8 mouse cellular contexts compared by ENCODE assay signal in genomic region chr5:114126499-114127244, GRCm38 (mm10). TPM values are rescaled to one million over a fixed set of nuclear protein-coding genes. Genes with fewer than 3 reads are reported as not detected.
DNase-seq lines count a peak whose midpoint lies in the region; ATAC-seq and TF ChIP-seq lines count a peak whose summit lies in the region.

No protein-coding gene starts in this region.

- no peak overlapping the region for H3K9ac ChIP-seq in forebrain, embryonic 14.5 days (ENCODE audit: low read length)
- peak overlapping the region; percentile 27; the same call in 1 of the 2 replicates for H3K9ac ChIP-seq in liver, embryonic 13.5 days

- H3K4me1 ChIP-seq in cerebellum, adult 2 months (ENCODE audit: control insufficient read depth, insufficient read depth, low read length), result no peaks in the 10 kb centered on the region
- H3K4me1 ChIP-seq in forebrain, embryonic 14.5 days (ENCODE audit: control insufficient read depth, insufficient read depth, low read length), result peaks cover 2% of the 10 kb centered on the region; the same call in 1 of the 2 replicates
- peaks cover 46% of the 10 kb centered on the region for H3K4me1 ChIP-seq in liver, embryonic 13.5 days (replicated peaks)

- WGBS in cerebellum, adult 2 months, result 91% methylated on average over 7 of the region's 7 CpGs
- 85% methylated on average over 7 of the region's 7 CpGs for WGBS in forebrain, embryonic 14.5 days
- 68% methylated on average over 7 of the region's 7 CpGs for WGBS in liver, embryonic 13.5 days (ENCODE audit: insufficient replicate concordance)

- ATAC-seq in forebrain, embryonic 14.5 days, result no peak
- no peak for ATAC-seq in liver, embryonic 13.5 days (ENCODE audit: low read depth)

- no peak for TF ChIP-seq CTCF in cerebellum, adult 2 months (IDR thresholded peaks at IDR 0.05; ENCODE audit: borderline replicate concordance, insufficient read depth, low read depth, low read length)

- peak overlapping the region; percentile 75; the same call in 1 of the 2 replicates for H3K4me2 ChIP-seq in forebrain, embryonic 14.5 days (ENCODE audit: low read length)
- H3K4me2 ChIP-seq in liver, embryonic 13.5 days, result peak overlapping the region; percentile 99

- peaks cover 37% of the 10 kb centered on the region for H3K36me3 ChIP-seq in forebrain, embryonic 14.5 days (ENCODE audit: control insufficient read depth, insufficient read depth, low read length)
- H3K36me3 ChIP-seq in liver, embryonic 13.5 days, result peaks cover 28% of the 10 kb centered on the region

- H3K9me3 ChIP-seq in forebrain, embryonic 14.5 days (replicated peaks; ENCODE audit: control insufficient read depth, low read length), result no peaks in the 10 kb centered on the region
- H3K9me3 ChIP-seq in liver, embryonic 13.5 days (replicated peaks), result no peaks in the 10 kb centered on the region

- DNase-seq in cerebellum, adult 2 months, result no peak
- no peak for DNase-seq in cerebellum, adult 8-10 months
- DNase-seq in A20 (ENCODE audit: low read depth, low spot score), result peak; percentile 17
- no peak for DNase-seq in forebrain, embryonic 14.5 days (ENCODE audit: low spot score)
- DNase-seq in liver, embryonic 13.5 days, result no peak
- no peak for DNase-seq in thymus, postnatal 36 days
- no peak for DNase-seq in layer of hippocampus, postnatal 14 days (ENCODE audit: low spot score in 2 of 2)
- DNase-seq in layer of hippocampus, postnatal 10 days (ENCODE audit: low spot score in 2 of 2), result no peak

- no peak for TF ChIP-seq POLR2A in cerebellum, adult 2 months (IDR thresholded peaks at IDR 0.05; ENCODE audit: borderline replicate concordance, insufficient read depth, low read length)

- H3K27ac ChIP-seq in cerebellum, adult 2 months (ENCODE audit: insufficient read depth, low read length), result no peak overlapping the region
- H3K27ac ChIP-seq in forebrain, embryonic 14.5 days (ENCODE audit: low read depth, low read length), result no peak overlapping the region
- H3K27ac ChIP-seq in liver, embryonic 13.5 days, result no peak overlapping the region

- H3K27me3 ChIP-seq in cerebellum, adult 2 months (ENCODE audit: control insufficient read depth, insufficient read depth, low read length), result no peaks in the 10 kb centered on the region
- no peaks in the 10 kb centered on the region for H3K27me3 ChIP-seq in forebrain, embryonic 14.5 days (replicated peaks; ENCODE audit: control insufficient read depth, insufficient read depth, low read length)
- H3K27me3 ChIP-seq in liver, embryonic 13.5 days, result no peaks in the 10 kb centered on the region

- H3K4me3 ChIP-seq in cerebellum, adult 2 months (replicated peaks; ENCODE audit: insufficient read depth, low read depth, low read length), result peak overlapping the region; percentile 79
- peak overlapping the region; percentile 61; the same call in 1 of the 2 replicates for H3K4me3 ChIP-seq in forebrain, embryonic 14.5 days (ENCODE audit: low read depth, low read length)
- peak overlapping the region; percentile 73; the same call in 1 of the 2 replicates for H3K4me3 ChIP-seq in liver, embryonic 13.5 days (replicated peaks)

RNA-seq across cellular contexts. Expression of gene Alkbh2, which starts 1.3 kb away (rescaled TPM):
- 10.2 and 10.9 TPM in 2 replicates for polyA plus RNA-seq in cerebellum, adult 2 months (2012; rRNA removed)
- polyA plus RNA-seq in forebrain, embryonic 14.5 days (2014; fragmentation: Nextera tagmentation; extraction: Ambion mirVana), result 6.5 and 8.3 TPM in 2 replicates
- 4.5 and 5.1 TPM in 2 replicates for polyA plus RNA-seq in liver, embryonic 13.5 days (2015; fragmentation: Nextera tagmentation; extraction: Ambion mirVana)
- 1 to 10 TPM; 3.5 to 5.6 TPM for total RNA-seq in layer of hippocampus, postnatal 14 days (2021)
- 1 to 10 TPM; 4.1 to 5.5 TPM for total RNA-seq in layer of hippocampus, postnatal 10 days (2021)

RNA-seq across cellular contexts. Expression of gene Ung, which starts 3.5 kb away (rescaled TPM):
- 4.3 and 4.6 TPM in 2 replicates for polyA plus RNA-seq in cerebellum, adult 2 months (2012; rRNA removed)
- polyA plus RNA-seq in forebrain, embryonic 14.5 days (2014; fragmentation: Nextera tagmentation; extraction: Ambion mirVana), result 12.1 and 13.3 TPM in 2 replicates
- 28.9 and 31.9 TPM in 2 replicates for polyA plus RNA-seq in liver, embryonic 13.5 days (2015; fragmentation: Nextera tagmentation; extraction: Ambion mirVana)
- 1 to 10 TPM; 4.1 to 4.2 TPM for total RNA-seq in layer of hippocampus, postnatal 14 days (2021)
- total RNA-seq in layer of hippocampus, postnatal 10 days (2021), result 1 to 10 TPM; 4.3 to 5.4 TPM

RNA-seq across cellular contexts. Expression of gene Acacb, which starts 19.7 kb away (rescaled TPM):
- polyA plus RNA-seq in cerebellum, adult 2 months (2012; rRNA removed), result 4.6 and 5.2 TPM in 2 replicates
- polyA plus RNA-seq in forebrain, embryonic 14.5 days (2014; fragmentation: Nextera tagmentation; extraction: Ambion mirVana), result 2.4 and 3.7 TPM in 2 replicates
- 0.28 and 0.56 TPM in 2 replicates for polyA plus RNA-seq in liver, embryonic 13.5 days (2015; fragmentation: Nextera tagmentation; extraction: Ambion mirVana)
- total RNA-seq in layer of hippocampus, postnatal 14 days (2021), result 1 to 10 TPM; 6.5 to 7.1 TPM
- total RNA-seq in layer of hippocampus, postnatal 10 days (2021), result 1 to 10 TPM; 4.9 to 5.5 TPM

RNA-seq across cellular contexts. Expression of gene Svop, which starts 35.3 kb away (rescaled TPM):
- 95.3 and 95.7 TPM in 2 replicates for polyA plus RNA-seq in cerebellum, adult 2 months (2012; rRNA removed)
- polyA plus RNA-seq in forebrain, embryonic 14.5 days (2014; fragmentation: Nextera tagmentation; extraction: Ambion mirVana), result 60.5 and 80.1 TPM in 2 replicates
- polyA plus RNA-seq in liver, embryonic 13.5 days (2015; fragmentation: Nextera tagmentation; extraction: Ambion mirVana), result 0.05 TPM in 1 of 2 replicates, not detected in the other
- 100 to 1,000 TPM; 169 to 176 TPM for total RNA-seq in layer of hippocampus, postnatal 14 days (2021)
- 100 to 1,000 TPM; 134 to 141 TPM for total RNA-seq in layer of hippocampus, postnatal 10 days (2021)
